Mouse (Mus musculus): ENCODE measurements at regions not wholly inside any gene's neighbourhood (a gene's known extent, or its start where the extent isn't known, plus 50 kb on each side); places are given as distances from the start of the nearest gene placed in this dataset.

GRCm38 (mm10) chr2:30715720-30716310, 87.6 kb downstream of the 1700001O22Rik start:
- Histone ChIP-seq H3K9ac (no peak overlapping the region; the same call in 1 of the 2 replicates), H3K9me3 (no peaks in the 10 kb centered on the region), H3K27ac (peak overlapping the region; percentile 100), H3K4me3 (replicated peaks) (no peak overlapping the region), H3K4me2 (peak overlapping the region; percentile 33; the same call in 1 of the 2 replicates), H3K36me3 (replicated peaks) (no peaks in the 10 kb centered on the region), H3K4me1 (peaks cover 82% of the 10 kb centered on the region), H3K27me3 (no peaks in the 10 kb centered on the region)
- ATAC-seq (ENCODE audit: low FRiP score) = no peak
- WGBS = 71% methylated on average over 4 of the region's 4 CpGs

- H3K9me3 ChIP-seq = no peaks in the 10 kb centered on the region
- H3K27ac ChIP-seq = peak overlapping the region; percentile 98
- no peak overlapping the region for H3K4me2 ChIP-seq
- H3K36me3 ChIP-seq (replicated peaks) = no peaks in the 10 kb centered on the region
- H3K4me3 ChIP-seq (replicated peaks) = no peak overlapping the region
- WGBS = 10% methylated on average over 3 of the region's 3 CpGs
- H3K9ac ChIP-seq = peak overlapping the region; percentile 27; the same call in 1 of the 2 replicates
- no peaks in the 10 kb centered on the region for H3K27me3 ChIP-seq
- ATAC-seq (ENCODE audit: low FRiP score) = no peak
- peaks cover 78% of the 10 kb centered on the region for H3K4me1 ChIP-seq
Measured at GRCm38 (mm10) chr2:30713535-30713934, 89.9 kb downstream of the 1700001O22Rik start.

- no peak overlapping the region for H3K4me2 ChIP-seq
- no peaks in the 10 kb centered on the region for H3K9me3 ChIP-seq
- WGBS = 67% methylated on average over 9 of the region's 9 CpGs
- ATAC-seq (ENCODE audit: low FRiP score) = no peak
- H3K27me3 ChIP-seq = no peaks in the 10 kb centered on the region
- H3K9ac ChIP-seq = no peak overlapping the region
- H3K4me3 ChIP-seq (replicated peaks) = no peak overlapping the region
- H3K36me3 ChIP-seq (replicated peaks) = no peaks in the 10 kb centered on the region
- H3K27ac ChIP-seq = peak overlapping the region; percentile 98
- peaks cover 77% of the 10 kb centered on the region for H3K4me1 ChIP-seq
Measured at GRCm38 (mm10) chr2:30712841-30713401, 90.5 kb downstream of the 1700001O22Rik start.

- WGBS = 1% methylated on average over 63 of the region's 63 CpGs
- Histone ChIP-seq H3K9ac (peak overlapping the region; percentile 71), H3K4me3 (replicated peaks) (peak overlapping the region; percentile 40), H3K9me3 (no peaks in the 10 kb centered on the region), H3K4me2 (peak overlapping the region; percentile 79), H3K27me3 (no peaks in the 10 kb centered on the region), H3K27ac (peak overlapping the region; percentile 98), H3K36me3 (replicated peaks) (no peaks in the 10 kb centered on the region), H3K4me1 (peaks cover 76% of the 10 kb centered on the region)
- peak; percentile 76 for ATAC-seq (ENCODE audit: low FRiP score)
Measured at GRCm38 (mm10) chr2:30711853-30712498, 91.5 kb downstream of the 1700001O22Rik start.

- Histone ChIP-seq H3K27ac (peak overlapping the region; percentile 98), H3K9me3 (no peaks in the 10 kb centered on the region), H3K9ac (peak overlapping the region; percentile 71), H3K4me3 (replicated peaks) (peak overlapping the region; percentile 40), H3K27me3 (no peaks in the 10 kb centered on the region), H3K36me3 (replicated peaks) (no peaks in the 10 kb centered on the region), H3K4me1 (peaks cover 76% of the 10 kb centered on the region), H3K4me2 (peak overlapping the region; percentile 79)
- ATAC-seq (ENCODE audit: low FRiP score) = peak; percentile 71
- 5% methylated on average over 15 of the region's 15 CpGs for WGBS
Measured at GRCm38 (mm10) chr2:30711476-30711852, 92.0 kb downstream of the 1700001O22Rik start.

GRCm38 (mm10) chr2:30710895-30711294, 92.6 kb downstream of the 1700001O22Rik start:
- Histone ChIP-seq H3K4me2 (no peak overlapping the region), H3K9ac (no peak overlapping the region)

GRCm38 (mm10) chr2:30709386-30709884, 94.0 kb downstream of the 1700001O22Rik start:
- Histone ChIP-seq H3K9ac (no peak overlapping the region), H3K27me3 (no peaks in the 10 kb centered on the region), H3K4me2 (no peak overlapping the region), H3K27ac (peak overlapping the region; percentile 99), H3K4me3 (replicated peaks) (no peak overlapping the region), H3K4me1 (peaks cover 74% of the 10 kb centered on the region), H3K36me3 (replicated peaks) (no peaks in the 10 kb centered on the region), H3K9me3 (peaks cover under 1% of the 10 kb centered on the region; the same call in 1 of the 2 replicates)
- WGBS = 63% methylated on average over 3 of the region's 3 CpGs
- ATAC-seq (ENCODE audit: low FRiP score) = no peak

More at GRCm38 (mm10) chr2:30710895-30711294, 92.6 kb downstream of the 1700001O22Rik start:
- no peak overlapping the region for H3K4me3 ChIP-seq (replicated peaks)
- WGBS = 93% methylated on average over 7 of the region's 7 CpGs
- no peaks in the 10 kb centered on the region for H3K9me3 ChIP-seq
- peaks cover 76% of the 10 kb centered on the region for H3K4me1 ChIP-seq
- H3K27me3 ChIP-seq = no peaks in the 10 kb centered on the region
- H3K27ac ChIP-seq = peak overlapping the region; percentile 98
- no peak for ATAC-seq (ENCODE audit: low FRiP score)
- H3K36me3 ChIP-seq (replicated peaks) = no peaks in the 10 kb centered on the region

- Histone ChIP-seq H3K4me2 (no peak overlapping the region), H3K9ac (peak overlapping the region; percentile 74; the same call in 1 of the 2 replicates), H3K9me3 (peaks cover 4% of the 10 kb centered on the region; the same call in 1 of the 2 replicates), H3K27ac (peak overlapping the region; percentile 99), H3K4me1 (peaks cover 72% of the 10 kb centered on the region), H3K36me3 (replicated peaks) (no peaks in the 10 kb centered on the region), H3K4me3 (replicated peaks) (no peak overlapping the region), H3K27me3 (no peaks in the 10 kb centered on the region)
- no peak for ATAC-seq (ENCODE audit: low FRiP score)
- 61% methylated on average over 4 of the region's 4 CpGs for WGBS
Measured at GRCm38 (mm10) chr2:30708762-30709385, 94.6 kb downstream of the 1700001O22Rik start.

GRCm38 (mm10) chr2:30708001-30708683, 95.3 kb downstream of the 1700001O22Rik start:
- H3K4me3 ChIP-seq (replicated peaks) = peak overlapping the region; percentile 35
- peaks cover 65% of the 10 kb centered on the region for H3K4me1 ChIP-seq
- WGBS = under 1% methylated on average over 40 of the region's 48 CpGs
- peak overlapping the region; percentile 72 for H3K4me2 ChIP-seq
- peak; percentile 62 for ATAC-seq (ENCODE audit: low FRiP score)
- H3K9me3 ChIP-seq = peaks cover 4% of the 10 kb centered on the region; the same call in 1 of the 2 replicates
- H3K9ac ChIP-seq = peak overlapping the region; percentile 74
- peak overlapping the region; percentile 99 for H3K27ac ChIP-seq
- no peaks in the 10 kb centered on the region for H3K36me3 ChIP-seq (replicated peaks)
- no peaks in the 10 kb centered on the region for H3K27me3 ChIP-seq

- Histone ChIP-seq H3K4me3 (replicated peaks) (peak overlapping the region; percentile 35), H3K4me1 (peaks cover 63% of the 10 kb centered on the region)
- 3% methylated on average over 43 of the region's 44 CpGs for WGBS
Measured at GRCm38 (mm10) chr2:30707099-30708000, 96.1 kb downstream of the 1700001O22Rik start.

GRCm38 (mm10) chr2:30706036-30706435, 97.4 kb downstream of the 1700001O22Rik start:
- H3K36me3 ChIP-seq (replicated peaks) = no peaks in the 10 kb centered on the region
- 0 out of 2 replicates have a peak overlapping the region, but pooled peaks have one; percentile 19 for H3K27ac ChIP-seq
- H3K4me1 ChIP-seq = peaks cover 54% of the 10 kb centered on the region
- no peaks in the 10 kb centered on the region for H3K27me3 ChIP-seq
- WGBS = 71% methylated on average over 5 of the region's 5 CpGs
- H3K4me3 ChIP-seq (replicated peaks) = no peak overlapping the region
- no peak overlapping the region for H3K4me2 ChIP-seq
- no peak for ATAC-seq (ENCODE audit: low FRiP score)
- H3K9me3 ChIP-seq = peaks cover 4% of the 10 kb centered on the region; the same call in 1 of the 2 replicates
- H3K9ac ChIP-seq = no peak overlapping the region

More at GRCm38 (mm10) chr2:30707099-30708000, 96.1 kb downstream of the 1700001O22Rik start:
- H3K4me2 ChIP-seq = peak overlapping the region; percentile 72
- peaks cover 4% of the 10 kb centered on the region; the same call in 1 of the 2 replicates for H3K9me3 ChIP-seq
- H3K36me3 ChIP-seq (replicated peaks) = no peaks in the 10 kb centered on the region
- peak overlapping the region; percentile 74 for H3K9ac ChIP-seq
- no peaks in the 10 kb centered on the region for H3K27me3 ChIP-seq
- H3K27ac ChIP-seq = peak overlapping the region; percentile 99
- ATAC-seq (ENCODE audit: low FRiP score) = no peak

Data from forebrain, embryonic 12.5 days (tissue).